Mouse (Mus musculus) cerebellum, adult 8-10 months (tissue): ENCODE data around the gene Gm20518.

ENCODE experiments used
- DNase-seq: peaks from one replicate; pipeline ENCODE4 v3.0.0; 2022

Gm20518 gene

GRCm38 (mm10) chr16:17803675-17804448 is 87.6 kb downstream of the Gm20518 start:
- no peak for DNase-seq

- no peak for DNase-seq
These were observed 88.4 kb downstream of the Gm20518 start for GRCm38 (mm10) chr16:17802839-17803674.

GRCm38 (mm10) chr16:17802456-17802838 is 89.0 kb downstream of the Gm20518 start:
- DNase-seq = no peak

DNA sequence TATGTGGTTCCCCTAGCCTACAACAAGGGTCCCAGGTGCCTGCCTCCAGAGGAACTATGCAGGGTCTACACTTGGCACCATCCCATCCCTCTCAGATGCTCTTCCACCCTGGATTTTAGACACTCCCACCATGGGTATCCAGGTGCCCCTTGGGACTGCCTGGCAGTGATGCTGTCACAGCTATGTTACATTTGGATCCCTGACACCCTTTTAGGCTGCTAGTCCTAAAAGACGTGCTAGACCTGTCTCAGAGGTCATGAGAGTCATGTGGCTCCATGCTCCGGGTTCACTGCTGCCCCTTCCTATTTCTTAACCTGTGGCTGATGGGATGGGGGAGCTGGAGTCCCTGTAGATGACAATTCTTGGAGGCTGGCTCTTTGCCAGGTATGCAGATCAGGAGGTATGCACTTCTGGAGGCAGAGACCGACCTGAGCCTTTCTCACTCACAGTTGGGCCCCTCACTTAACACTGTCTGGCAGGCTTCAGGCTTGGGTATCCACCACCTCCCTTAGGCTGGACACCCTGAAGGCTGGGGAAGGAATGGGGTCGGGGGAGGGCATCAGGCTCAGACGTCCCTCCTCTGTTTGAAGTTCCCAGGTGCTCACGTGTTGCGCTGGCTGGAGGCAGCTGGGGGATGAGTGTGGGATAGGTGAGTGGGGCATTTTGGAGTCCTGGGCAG is 89.6 kb downstream of the Gm20518 start:
- DNase-seq = no peak

DNA sequence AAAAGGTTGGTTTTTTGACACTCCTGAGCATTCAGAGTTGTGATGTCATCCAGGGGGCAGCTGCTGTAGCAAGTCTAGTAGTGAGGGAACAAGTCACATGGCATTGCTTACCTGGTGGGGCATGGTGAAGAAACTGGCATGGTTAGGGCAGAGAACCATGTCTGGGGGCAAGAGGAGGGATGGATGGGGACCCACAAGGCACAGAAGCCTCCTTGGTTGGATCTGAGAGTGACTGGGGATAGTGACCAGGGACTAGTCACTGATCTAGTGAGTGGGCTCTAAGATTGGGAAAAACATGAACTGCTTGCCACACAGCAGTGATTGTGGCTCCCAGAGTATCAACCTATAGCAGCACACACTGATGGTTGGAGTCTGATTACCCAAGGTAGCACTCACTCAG is 91.9 kb downstream of the Gm20518 start:
- no peak for DNase-seq

DNA sequence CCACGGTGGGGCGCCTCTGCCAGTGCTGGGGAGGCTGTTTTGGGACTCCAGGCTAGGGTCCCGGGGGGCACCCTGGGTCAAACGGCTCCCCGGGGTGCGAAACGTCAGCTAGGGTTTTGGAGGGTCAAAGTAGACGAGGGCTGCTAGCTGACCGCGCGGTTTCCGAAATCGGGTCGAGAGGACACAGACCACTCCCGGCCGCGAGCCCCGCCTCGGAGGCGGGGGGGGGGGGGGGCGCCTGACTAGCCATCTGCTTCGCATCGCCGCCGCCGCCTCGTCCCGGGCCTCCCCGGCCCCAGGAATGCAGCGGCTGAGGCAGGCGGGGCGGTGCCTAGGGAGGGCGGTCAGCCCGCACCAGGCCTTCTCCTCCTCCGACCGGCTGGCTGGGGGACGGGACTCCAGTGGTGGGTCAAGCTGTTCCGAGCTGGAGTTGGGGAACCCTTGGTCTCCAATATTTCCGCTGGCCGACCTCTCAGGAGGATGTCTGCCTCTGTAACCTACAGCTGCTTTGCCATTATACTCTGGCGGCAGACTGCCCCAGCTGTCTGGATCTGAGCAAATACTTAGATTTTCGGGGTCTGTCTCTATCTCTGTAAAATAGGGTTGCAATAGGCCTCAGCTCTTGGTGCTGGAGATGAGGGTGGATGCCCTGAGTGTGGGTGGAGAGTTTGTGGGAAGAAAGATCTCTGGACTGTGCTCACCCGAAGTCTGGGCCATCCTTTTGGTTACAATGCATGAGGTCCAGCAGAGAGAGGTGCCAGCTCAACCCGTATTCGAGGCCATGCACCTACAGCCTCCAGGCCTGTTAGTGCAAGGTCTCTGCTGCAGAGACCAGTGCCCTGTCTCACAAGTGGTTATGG is 92.9 kb downstream of the Gm20518 start:
- DNase-seq = no peak

DNA sequence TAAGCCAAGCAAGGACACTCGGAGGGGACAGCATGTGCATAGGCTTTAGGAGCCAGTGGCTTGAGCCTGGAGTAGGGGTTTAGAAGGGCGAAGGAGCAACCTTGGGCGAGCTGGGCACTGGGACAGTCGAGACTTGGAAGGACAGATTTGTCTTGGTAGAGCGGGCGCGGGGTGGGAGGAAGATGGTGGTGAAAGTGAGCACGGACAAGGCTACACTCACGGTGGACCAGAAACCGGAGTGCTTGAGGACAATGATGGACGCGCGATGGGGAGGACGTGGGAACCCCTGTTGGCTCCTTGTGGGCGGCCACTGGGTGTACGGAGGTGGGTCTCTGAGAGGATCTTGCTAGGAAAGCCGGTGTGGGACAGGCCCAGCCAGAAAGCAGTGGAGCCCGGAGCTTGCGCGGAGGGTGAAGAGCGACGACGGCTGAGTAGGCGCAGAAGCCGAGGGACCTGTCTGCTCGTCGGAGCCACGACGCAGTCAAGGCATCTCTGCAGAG is 93.6 kb downstream of the Gm20518 start:
- no peak for DNase-seq

- no peak for DNase-seq
These were observed 94.3 kb downstream of the Gm20518 start, which contains the start of gene Scarf2 for GRCm38 (mm10) chr16:17796971-17797811. Gene Scarf2, plus strand, starts transcription at chr16:17797282.

DNA sequence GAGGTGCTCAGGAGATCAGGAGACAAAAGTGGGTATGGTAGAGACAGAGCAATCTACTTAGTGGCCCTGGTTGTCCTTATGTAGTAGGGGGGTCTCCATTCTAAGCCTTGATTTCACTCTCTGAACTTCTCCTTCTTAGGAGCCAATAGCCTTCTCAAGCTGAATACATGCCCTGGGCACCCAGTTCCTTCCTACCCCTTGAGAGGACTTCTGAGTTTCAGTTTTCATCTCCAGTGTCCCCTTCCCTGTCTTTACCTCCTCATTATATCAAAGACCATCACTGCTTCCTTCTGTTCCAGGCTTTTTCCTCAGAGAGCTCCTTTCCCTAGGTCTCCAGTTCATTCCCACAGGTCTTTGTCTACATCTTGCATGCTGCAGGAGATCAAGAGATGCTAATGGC is 95.0 kb downstream of the Gm20518 start:
- DNase-seq = no peak

GRCm38 (mm10) chr16:17795643-17796042 is 95.8 kb downstream of the Gm20518 start:
- DNase-seq = no peak

DNA sequence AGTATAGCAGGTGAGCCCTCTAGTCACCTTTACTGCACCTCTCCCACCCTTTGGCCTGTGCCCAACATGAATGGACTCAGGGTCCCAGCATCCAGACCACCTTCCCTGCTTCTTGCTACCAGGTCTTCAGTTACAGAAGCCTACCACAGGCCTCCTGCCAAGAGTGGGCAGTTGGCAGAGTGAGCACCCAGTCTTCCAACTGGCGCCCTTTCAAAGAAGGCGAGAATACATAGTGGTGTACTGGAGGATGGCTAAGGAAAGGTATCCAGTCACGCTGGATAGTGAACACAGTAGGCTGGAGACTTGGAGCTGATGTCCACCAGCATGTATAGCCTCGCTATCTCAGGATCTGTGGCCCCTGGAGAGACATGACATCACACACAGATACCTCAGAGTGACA is 97.4 kb downstream of the Gm20518 start:
- no peak for DNase-seq

GRCm38 (mm10) chr16:17792728-17793127 is 98.7 kb downstream of the Gm20518 start:
- no peak for DNase-seq

DNA sequence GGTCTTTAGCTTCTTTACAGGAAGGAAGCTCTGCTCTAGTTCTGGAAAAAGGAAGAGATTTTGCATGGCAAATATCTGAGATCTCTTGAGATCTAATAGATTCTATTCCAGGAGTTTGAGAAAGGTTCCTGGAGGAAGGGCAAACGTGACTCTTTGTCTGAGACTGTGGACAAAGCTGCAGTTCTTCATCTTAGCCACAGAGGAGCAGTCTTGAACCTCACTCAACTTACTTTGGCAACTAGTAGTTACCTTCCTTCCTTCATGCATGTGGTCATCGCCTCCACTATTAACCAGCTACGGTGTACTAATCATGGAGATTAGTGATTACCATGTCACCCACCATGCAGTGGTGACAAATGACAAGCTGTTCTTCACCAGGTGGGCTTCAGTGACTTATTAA is 106.1 kb downstream of the Gm20518 start:
- no peak for DNase-seq
